Mouse (Mus musculus) thymus, adult 2 months (tissue): ENCODE results near the gene Cntnap2.

ENCODE experiments used
- CTCF ChIP-seq: fragments of 200-500 bp; IDR thresholded peaks from 2 replicates; pipeline ENCODE4 v1.5.1; 2012; ENCODE audit warnings: mild to moderate bottlenecking, control low read depth, low read length, moderate library complexity, borderline replicate concordance; ENCODE audit not compliant: control insufficient read depth, poor library complexity, insufficient read depth; ENCODE audit errors: extremely low read depth
- POLR2A ChIP-seq: fragments of 200-500 bp; IDR thresholded peaks from 2 replicates; pipeline ENCODE4 v1.6.1; 2012; ENCODE audit warnings: mild to moderate bottlenecking, low read length, control low read depth, moderate library complexity; ENCODE audit not compliant: control insufficient read depth, poor library complexity, insufficient read depth; ENCODE audit errors: extremely low read depth

DNA sequence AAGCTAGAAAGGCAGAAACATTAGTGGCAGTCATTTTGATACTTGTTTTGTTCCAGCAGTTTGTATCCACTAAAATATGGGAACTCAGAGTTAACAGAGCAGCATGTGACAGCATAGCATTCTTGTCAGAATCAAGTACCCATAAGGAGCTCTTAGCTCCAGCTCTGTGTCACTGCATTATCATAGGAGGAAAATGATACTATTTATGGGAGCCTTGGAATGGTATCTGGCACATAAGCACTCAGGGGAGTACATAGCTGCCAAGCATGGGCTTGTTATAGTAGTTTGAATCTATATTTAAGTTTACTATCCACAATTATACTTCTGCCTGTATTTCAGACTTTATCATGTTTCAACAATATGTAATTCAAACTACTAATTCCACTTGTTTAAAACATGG lies 732.5 kb downstream of the Cntnap2 start:
- TF ChIP-seq CTCF (no peak), POLR2A (no peak)
